ENCODE assay signal across 8 mouse cellular contexts in genomic region chr8:94387785-94388184, GRCm38 (mm10). TPM values are rescaled to one million over a fixed set of nuclear protein-coding genes. Genes with fewer than 3 reads are reported as not detected.
DNase-seq lines count a peak whose midpoint lies in the region; ATAC-seq and TF ChIP-seq lines count a peak whose summit lies in the region.

No protein-coding gene starts in this region.

- peak overlapping the region; percentile 94 for H3K27ac ChIP-seq in kidney, adult 2 months (ENCODE audit: insufficient read depth, low read depth, low read length)
- peak overlapping the region; percentile 96 for H3K27ac ChIP-seq in hindbrain, embryonic 10.5 days
- no peak overlapping the region for H3K27ac ChIP-seq in midbrain, embryonic 12.5 days (replicated peaks)

- no peak for ATAC-seq in midbrain, embryonic 12.5 days (ENCODE audit: low FRiP score, low read depth)

- TF ChIP-seq CTCF in kidney, adult 2 months (conservative IDR thresholded peaks at IDR 0.05; ENCODE audit: insufficient read depth, insufficient read length, low read depth, low read length), result no peak

- H3K4me2 ChIP-seq in midbrain, embryonic 12.5 days (replicated peaks), result peak overlapping the region; percentile 89

- intact Hi-C loops in left cerebral cortex, postnatal 4 days (cut with DNase I), result no loop called here

- peak overlapping the region; percentile 85; the same call in 1 of the 2 replicates for H3K9ac ChIP-seq in midbrain, embryonic 12.5 days (replicated peaks)

- DNase-seq in kidney, adult 2 months, result no peak
- no peak for DNase-seq in kidney, postnatal 36 days
- peak; percentile 54 for DNase-seq in MN1 (ENCODE audit: low spot score)
- no peak for DNase-seq in hindbrain, embryonic 10.5 days (ENCODE audit: low spot score)
- no peak for DNase-seq in embryo, embryonic 9.5 days (ENCODE audit: extremely low spot score)
- no peak for DNase-seq in left cerebral cortex, postnatal 4 days
- DNase-seq in cerebellum, postnatal 14 days, result no peak

- peaks cover 28% of the 10 kb centered on the region for H3K36me3 ChIP-seq in kidney, adult 2 months (ENCODE audit: control insufficient read depth, insufficient read depth, low read length)
- H3K36me3 ChIP-seq in hindbrain, embryonic 10.5 days, result peaks cover 37% of the 10 kb centered on the region
- peaks cover 36% of the 10 kb centered on the region for H3K36me3 ChIP-seq in midbrain, embryonic 12.5 days

- TF ChIP-seq POLR2A in kidney, adult 2 months (IDR thresholded peaks at IDR 0.05; ENCODE audit: low read depth, low read length), result no peak

- H3K9me3 ChIP-seq in hindbrain, embryonic 10.5 days, result no peaks in the 10 kb centered on the region
- no peaks in the 10 kb centered on the region for H3K9me3 ChIP-seq in midbrain, embryonic 12.5 days

- peaks cover 6% of the 10 kb centered on the region; the same call in 1 of the 2 replicates for H3K4me1 ChIP-seq in kidney, adult 2 months (ENCODE audit: control insufficient read depth, insufficient read depth, low read length)
- peaks cover 18% of the 10 kb centered on the region for H3K4me1 ChIP-seq in hindbrain, embryonic 10.5 days (replicated peaks)
- H3K4me1 ChIP-seq in midbrain, embryonic 12.5 days, result peaks cover 14% of the 10 kb centered on the region

- 7% methylated on average over 6 of the region's 6 CpGs for WGBS in kidney, adult 2 months
- WGBS in hindbrain, embryonic 10.5 days, result 41% methylated on average over 6 of the region's 6 CpGs
- 40% methylated on average over 6 of the region's 6 CpGs for WGBS in midbrain, embryonic 12.5 days

- H3K4me3 ChIP-seq in kidney, adult 2 months (ENCODE audit: insufficient read depth, low read depth, low read length), result peak overlapping the region; percentile 85
- peak overlapping the region; percentile 82 for H3K4me3 ChIP-seq in hindbrain, embryonic 10.5 days
- peak overlapping the region; percentile 80 for H3K4me3 ChIP-seq in midbrain, embryonic 12.5 days

- no peaks in the 10 kb centered on the region for H3K27me3 ChIP-seq in kidney, adult 2 months (replicated peaks; ENCODE audit: control insufficient read depth, insufficient read depth, low read length)
- H3K27me3 ChIP-seq in hindbrain, embryonic 10.5 days (ENCODE audit: insufficient read depth, poor library complexity, severe bottlenecking), result no peaks in the 10 kb centered on the region
- no peaks in the 10 kb centered on the region for H3K27me3 ChIP-seq in midbrain, embryonic 12.5 days

RNA-seq across cellular contexts. Expression of gene Herpud1, which starts 1.5 kb away (rescaled TPM):
- polyA plus RNA-seq in kidney, adult 2 months (2012; rRNA removed), result 417 and 537 TPM in 2 replicates
- polyA plus RNA-seq in hindbrain, embryonic 10.5 days (2016; fragmentation: Nextera tagmentation; extraction: Ambion mirVana), result 57.3 and 59.5 TPM in 2 replicates
- polyA plus RNA-seq in midbrain, embryonic 12.5 days (2016; fragmentation: Nextera tagmentation; extraction: Ambion mirVana), result 55.4 and 57.7 TPM in 2 replicates
- 10 to 100 TPM; 34.4 to 36.1 TPM for total RNA-seq in left cerebral cortex, postnatal 4 days (2021)

RNA-seq across cellular contexts. Expression of gene Nlrc5, which starts 46.4 kb away (rescaled TPM):
- polyA plus RNA-seq in kidney, adult 2 months (2012; rRNA removed), result 4.0 and 6.6 TPM in 2 replicates
- 0.20 TPM in 1 of 2 replicates, not detected in the other for polyA plus RNA-seq in hindbrain, embryonic 10.5 days (2016; fragmentation: Nextera tagmentation; extraction: Ambion mirVana)
- polyA plus RNA-seq in midbrain, embryonic 12.5 days (2016; fragmentation: Nextera tagmentation; extraction: Ambion mirVana), result 0.09 and 0.38 TPM in 2 replicates
- total RNA-seq in left cerebral cortex, postnatal 4 days (2021), result under 1 TPM; 0.30 to 0.81 TPM

RNA-seq across cellular contexts. Expression of gene Slc12a3, which starts 58.8 kb away (rescaled TPM):
- 600 and 1,070 TPM in 2 replicates for polyA plus RNA-seq in kidney, adult 2 months (2012; rRNA removed)
- polyA plus RNA-seq in hindbrain, embryonic 10.5 days (2016; fragmentation: Nextera tagmentation; extraction: Ambion mirVana), result 0.09 TPM in 1 of 2 replicates, not detected in the other
- polyA plus RNA-seq in midbrain, embryonic 12.5 days (2016; fragmentation: Nextera tagmentation; extraction: Ambion mirVana), result not detected in 2 replicates
- under 1 TPM; 0.28 to 0.54 TPM for total RNA-seq in left cerebral cortex, postnatal 4 days (2021)

Comparison
In these comparisons a context has a peak if more than half of its experiments do, and no peak if none do; other contexts are left out.
1. RNA of gene Slc12a3, which starts 58.8 kb away (polyA plus RNA-seq): 600 to 1,070 TPM in kidney, adult 2 months; 0.09 TPM in hindbrain, embryonic 10.5 days and not detected in midbrain, embryonic 12.5 days; every median in the first group is over 100 times any median in the second.
2. Peak in every context shown above with its lines, with median percentiles within 50 percentile points of each other: H3K4me3 ChIP-seq.